Mouse (Mus musculus) midbrain, embryonic 11.5 days (tissue): ENCODE measurements around the gene Arhgap19. TPM values are rescaled to one million over a fixed set of nuclear protein-coding genes. Genes with fewer than 3 reads are reported as not detected.

Experiments used
- ATAC-seq: fragments of 200-750 bp; cut with Nextera tagmentation; 2 replicates; pipeline ENCODE4 v1.8.0; 2017; ENCODE audit warnings: moderate TSS enrichment, moderate library complexity; ENCODE audit not compliant: low FRiP score
- DNase-seq: peaks from one replicate; pipeline ENCODE4 v3.0.0; 2015; ENCODE audit warnings: low spot score; ENCODE audit errors: missing footprints
- H3K27ac ChIP-seq: fragments of 300-500 bp; sonication (generic); 2 replicates; pipeline ENCODE4 v1.5.1; 2014; ENCODE audit warnings: low read depth, low read length
- H3K27me3 ChIP-seq: fragments of 300-500 bp; sonication (generic); 2 replicates; pipeline ENCODE4 v1.6.1; 2014; ENCODE audit warnings: mild to moderate bottlenecking, low read length, moderate library complexity, mixed read lengths; ENCODE audit not compliant: control insufficient read depth, insufficient read depth
- H3K36me3 ChIP-seq: fragments of 300-500 bp; sonication (generic); 2 replicates; pipeline ENCODE4 v1.6.1; 2014; ENCODE audit warnings: mild to moderate bottlenecking, low read length, moderate library complexity, mixed read lengths; ENCODE audit not compliant: control insufficient read depth, insufficient read depth
- H3K4me1 ChIP-seq: fragments of 300-500 bp; sonication (generic); 2 replicates; pipeline ENCODE4 v1.6.1; 2014; ENCODE audit warnings: low read length; ENCODE audit not compliant: control insufficient read depth, insufficient read depth
- H3K4me2 ChIP-seq: fragments of 300-500 bp; sonication (generic); 2 replicates; pipeline ENCODE4 v1.6.1; 2014; ENCODE audit warnings: mild to moderate bottlenecking, moderate library complexity
- H3K4me3 ChIP-seq: fragments of 300-500 bp; sonication (generic); 2 replicates; pipeline ENCODE4 v1.5.1; 2014; ENCODE audit warnings: low read depth, low read length
- H3K9ac ChIP-seq: fragments of 300-500 bp; sonication (generic); 2 replicates; pipeline ENCODE4 v1.6.1; 2014; ENCODE audit warnings: low read length
- H3K9me3 ChIP-seq: fragments of 300-500 bp; sonication (generic); 2 replicates; pipeline ENCODE4 v1.6.1; 2016; ENCODE audit warnings: low read length; ENCODE audit not compliant: control insufficient read depth
- WGBS: fragments of 180-500 bp; shearing (Covaris S2); extraction: QIAGEN DNeasy Blood & Tissue Kit; methylation state at CpG from one replicate; pipeline ENCODE4 v1.1.7; 2014; 5-methylcytosine and 5-hydroxymethylcytosine counted together
- polyA plus RNA-seq: library from polyadenylated mRNA; unstranded; fragments of >200 nt; fragmentation: Nextera tagmentation; extraction: Ambion mirVana; gene quantifications from 2 replicates; pipeline ENCODE4 v1.2.1, GENCODE M21; 2014

Arhgap19 gene
- polyA plus RNA-seq, 1 experiment from 2014 or later = 38.8 TPM

DNA sequence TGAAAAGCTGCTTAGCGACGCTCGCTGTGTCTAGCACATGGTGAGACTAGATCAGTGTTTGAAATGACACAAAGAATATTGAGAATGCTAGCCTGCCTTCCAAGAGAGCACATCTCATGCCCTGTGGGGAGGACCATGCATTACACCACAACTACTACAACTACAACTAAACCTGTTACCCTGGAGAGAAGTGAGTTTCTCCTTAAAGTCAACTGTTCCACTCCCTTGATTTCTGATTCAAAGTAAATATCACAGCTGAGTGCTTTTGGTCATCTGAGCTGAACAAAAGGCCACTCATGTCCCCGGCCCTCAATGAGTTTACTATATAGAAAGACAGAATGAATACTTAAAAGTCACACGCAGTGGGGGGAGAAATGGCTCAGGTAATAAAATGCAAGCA lies 8.2 kb upstream of the Arhgap19 start:
- H3K9ac ChIP-seq = no peak overlapping the region
- no peak overlapping the region for H3K4me3 ChIP-seq
- DNase-seq (peak; percentile 21), ATAC-seq (no peak)
- no peak overlapping the region for H3K27ac ChIP-seq
- H3K4me1 ChIP-seq = no peaks in the 10 kb centered on the region
- H3K9me3 ChIP-seq = no peaks in the 10 kb centered on the region
- H3K4me2 ChIP-seq = no peak overlapping the region
- 76% methylated on average over 5 of the region's 5 CpGs for WGBS
- no peaks in the 10 kb centered on the region for H3K36me3 ChIP-seq
- no peaks in the 10 kb centered on the region for H3K27me3 ChIP-seq

GRCm38 (mm10) chr19:41808104-41808634 lies 6.3 kb upstream of the Arhgap19 start:
- Histone ChIP-seq H3K36me3 (no peaks in the 10 kb centered on the region), H3K27me3 (no peaks in the 10 kb centered on the region), H3K9me3 (no peaks in the 10 kb centered on the region), H3K27ac (no peak overlapping the region), H3K9ac (no peak overlapping the region), H3K4me2 (no peak overlapping the region), H3K4me1 (no peaks in the 10 kb centered on the region), H3K4me3 (no peak overlapping the region)
- DNase-seq = peak; percentile 10
- no peak for ATAC-seq
- 81% methylated on average over 8 of the region's 8 CpGs for WGBS

GRCm38 (mm10) chr19:41807497-41807896 lies 5.7 kb upstream of the Arhgap19 start:
- ATAC-seq (no peak), DNase-seq (no peak)
- Histone ChIP-seq H3K36me3 (no peaks in the 10 kb centered on the region), H3K27ac (no peak overlapping the region), H3K4me1 (no peaks in the 10 kb centered on the region), H3K27me3 (no peaks in the 10 kb centered on the region), H3K4me3 (no peak overlapping the region), H3K9me3 (no peaks in the 10 kb centered on the region), H3K4me2 (no peak overlapping the region), H3K9ac (no peak overlapping the region)
- 90% methylated on average over 9 of the region's 9 CpGs for WGBS

GRCm38 (mm10) chr19:41805831-41806230 lies 4.0 kb upstream of the Arhgap19 start:
- H3K4me2 ChIP-seq = no peak overlapping the region
- H3K9me3 ChIP-seq = no peaks in the 10 kb centered on the region
- no peak overlapping the region for H3K9ac ChIP-seq
- no peaks in the 10 kb centered on the region for H3K27me3 ChIP-seq
- DNase-seq (no peak), ATAC-seq (no peak)
- no peak overlapping the region for H3K4me3 ChIP-seq
- H3K4me1 ChIP-seq = peaks cover under 1% of the 10 kb centered on the region; the same call in 1 of the 2 replicates
- no peak overlapping the region for H3K27ac ChIP-seq
- 88% methylated on average over 4 of the region's 4 CpGs for WGBS
- H3K36me3 ChIP-seq = no peaks in the 10 kb centered on the region

DNA sequence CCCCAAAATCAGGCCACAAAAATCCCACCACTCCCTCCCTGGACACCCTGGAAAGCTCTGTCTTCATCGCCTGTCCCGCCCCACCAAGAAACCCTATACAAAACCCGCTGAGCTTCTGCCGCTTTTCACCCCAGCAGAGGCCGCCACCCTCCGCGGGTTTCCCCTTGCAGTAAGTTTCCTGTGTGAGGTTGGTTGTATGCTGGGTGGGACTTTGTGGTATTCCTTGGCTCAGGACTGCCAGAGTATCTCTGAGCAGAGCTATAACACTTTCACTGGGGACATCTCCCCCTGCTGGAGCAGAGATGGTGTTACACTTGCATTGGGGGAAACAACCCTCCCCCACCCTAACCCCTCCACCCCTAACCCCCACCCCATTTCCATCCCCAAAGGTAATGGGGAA lies 1.5 kb upstream of the Arhgap19 start:
- ATAC-seq = no peak
- peaks cover 11% of the 10 kb centered on the region; the same call in 1 of the 2 replicates for H3K4me1 ChIP-seq
- no peaks in the 10 kb centered on the region for H3K27me3 ChIP-seq
- H3K9ac ChIP-seq = no peak overlapping the region
- no peak overlapping the region for H3K27ac ChIP-seq
- no peak for DNase-seq
- no peak overlapping the region for H3K4me2 ChIP-seq
- H3K36me3 ChIP-seq = no peaks in the 10 kb centered on the region
- H3K4me3 ChIP-seq = no peak overlapping the region
- WGBS = 39% methylated on average over 7 of the region's 7 CpGs
- H3K9me3 ChIP-seq = no peaks in the 10 kb centered on the region

- WGBS = 5% methylated on average over 26 of the region's 26 CpGs
- Histone ChIP-seq H3K4me2 (peak overlapping the region; percentile 47), H3K9ac (peak overlapping the region; percentile 92), H3K4me3 (peak overlapping the region; percentile 88), H3K27me3 (no peaks in the 10 kb centered on the region), H3K27ac (peak overlapping the region; percentile 57), H3K4me1 (peaks cover 11% of the 10 kb centered on the region; the same call in 1 of the 2 replicates), H3K36me3 (no peaks in the 10 kb centered on the region; the same call in 1 of the 2 replicates), H3K9me3 (no peaks in the 10 kb centered on the region)
- no peak for ATAC-seq
- DNase-seq = no peak
Observed at GRCm38 (mm10) chr19:41800986-41801741, 683 bp downstream of the Arhgap19 start.

GRCm38 (mm10) chr19:41800451-41800850 lies 1.4 kb downstream of the Arhgap19 start:
- Histone ChIP-seq H3K4me2 (peak overlapping the region; percentile 47), H3K4me1 (peaks cover 13% of the 10 kb centered on the region; the same call in 1 of the 2 replicates), H3K9me3 (no peaks in the 10 kb centered on the region), H3K4me3 (peak overlapping the region; percentile 88), H3K27ac (no peak overlapping the region), H3K9ac (peak overlapping the region; percentile 92), H3K27me3 (no peaks in the 10 kb centered on the region), H3K36me3 (no peaks in the 10 kb centered on the region; the same call in 1 of the 2 replicates)
- DNase-seq = peak; percentile 84
- 42% methylated on average over 6 of the region's 6 CpGs for WGBS
- no peak for ATAC-seq

GRCm38 (mm10) chr19:41797536-41797935 lies 4.3 kb downstream of the Arhgap19 start:
- ATAC-seq = no peak

DNA sequence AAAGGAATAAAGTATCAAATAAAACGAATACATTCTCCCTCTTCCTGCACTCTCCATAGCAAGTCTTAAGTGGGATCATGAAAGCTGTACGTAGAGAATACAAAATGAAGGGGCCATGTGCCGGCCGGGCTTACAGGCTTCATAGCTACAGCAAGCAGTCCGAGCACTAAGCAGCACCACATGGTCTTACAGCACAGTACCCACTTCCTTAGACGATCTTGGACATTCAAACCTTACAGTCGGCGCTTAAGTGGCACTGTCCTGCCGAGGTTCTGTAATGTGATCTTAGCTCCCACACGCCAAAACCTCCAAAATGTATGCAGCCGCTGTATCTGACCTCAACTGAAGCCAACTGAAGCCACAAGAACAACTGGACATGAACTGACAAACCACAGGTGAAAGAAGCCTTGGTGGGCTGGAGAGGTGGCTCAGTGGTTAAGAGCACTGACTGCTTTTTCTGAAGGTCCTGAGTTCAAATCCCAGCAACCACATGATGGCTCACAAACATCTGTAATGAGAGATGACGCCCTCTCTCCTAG lies 5.0 kb downstream of the Arhgap19 start:
- no peak overlapping the region for H3K9ac ChIP-seq
- H3K4me3 ChIP-seq = no peak overlapping the region
- no peak overlapping the region for H3K4me2 ChIP-seq
- H3K36me3 ChIP-seq = no peaks in the 10 kb centered on the region; the same call in 1 of the 2 replicates
- H3K27me3 ChIP-seq = no peaks in the 10 kb centered on the region
- DNase-seq (peak; percentile 73), ATAC-seq (no peak)
- no peaks in the 10 kb centered on the region for H3K9me3 ChIP-seq
- H3K27ac ChIP-seq = no peak overlapping the region
- H3K4me1 ChIP-seq = peaks cover 17% of the 10 kb centered on the region
- 86% methylated on average over 12 of the region's 12 CpGs for WGBS

More at GRCm38 (mm10) chr19:41797536-41797935, 4.3 kb downstream of the Arhgap19 start:
- no peak overlapping the region for H3K9ac ChIP-seq
- 88% methylated on average over 6 of the region's 6 CpGs for WGBS
- DNase-seq = peak; percentile 70
- H3K27me3 ChIP-seq = no peaks in the 10 kb centered on the region
- peaks cover 17% of the 10 kb centered on the region for H3K4me1 ChIP-seq
- no peak overlapping the region for H3K27ac ChIP-seq
- no peaks in the 10 kb centered on the region; the same call in 1 of the 2 replicates for H3K36me3 ChIP-seq
- H3K9me3 ChIP-seq = no peaks in the 10 kb centered on the region
- no peak overlapping the region for H3K4me2 ChIP-seq
- no peak overlapping the region for H3K4me3 ChIP-seq
